Mouse (Mus musculus) lung, postnatal 0 days (tissue): ENCODE measurements around the gene Ahnak.

Source experiments
- CTCF ChIP-seq: IDR thresholded peaks from 2 replicates; pipeline ENCODE4 v1.5.1; 2016; ENCODE audit warnings: antibody characterized with exemption, mild to moderate bottlenecking
- EP300 ChIP-seq: IDR thresholded peaks from 2 replicates; pipeline ENCODE4 v1.6.1; 2016; ENCODE audit warnings: antibody characterized with exemption, mild to moderate bottlenecking, control low read depth

- no peak for TF ChIP-seq EP300
- no peak for TF ChIP-seq CTCF
Measured at GRCm38 (mm10) chr19:9079916-9080315, 90.8 kb downstream of the Ahnak start.
